Mouse (Mus musculus) frontal cortex, adult 2 months (tissue): ENCODE measurements around the gene Zfp28. TPM values are rescaled to one million over a fixed set of nuclear protein-coding genes. Genes with fewer than 3 reads are reported as not detected.
"Not testable (repeated sequence)": the region's sequence is repeated elsewhere in the genome, so short reads cannot be mapped to it uniquely, and the experiment has no call there.

Experiments
- DNase-seq, 2 experiments: peaks; one replicate each; pipeline ENCODE4 v3.0.0; 2022; ENCODE audit warnings: low spot score in 1 of 2; ENCODE audit errors: extremely low spot score in 1 of 2
- polyA plus RNA-seq: library from polyadenylated mRNA; depleted of rRNA; stranded (reverse); fragments of >200 nt; gene quantifications from 2 replicates; pipeline ENCODE4 v1.2.3, GENCODE M21; 2012; rRNA removed

Gene Zfp28
- 9.7 and 13.7 TPM in 2 replicates for polyA plus RNA-seq

DNA sequence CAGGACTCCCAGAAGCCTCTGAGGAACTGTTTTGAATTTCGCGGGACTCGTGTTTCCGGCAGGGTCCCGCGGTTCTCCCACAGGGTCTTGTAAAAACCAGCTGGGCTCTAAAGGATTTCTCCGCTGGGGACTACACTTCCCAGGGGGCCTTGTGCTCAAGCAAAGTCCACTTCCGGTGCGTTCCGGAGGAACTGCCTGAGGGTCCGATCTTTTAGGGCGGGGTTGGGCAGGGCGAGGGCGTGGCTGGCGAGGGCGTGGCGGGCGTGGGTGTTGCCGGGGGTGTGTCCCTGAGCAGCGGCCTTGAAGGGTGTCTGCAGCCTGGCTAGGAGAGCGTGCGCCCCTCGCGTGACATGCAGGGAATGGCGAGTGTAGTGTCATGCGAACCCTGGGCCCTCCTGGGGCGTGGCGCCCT, at the start of gene Zfp28:
Gene Zfp28 (plus strand): TSS at position 252 of the 412 bp plus-strand sequence.
- peak; percentile 86 to 92 for DNase-seq

DNA sequence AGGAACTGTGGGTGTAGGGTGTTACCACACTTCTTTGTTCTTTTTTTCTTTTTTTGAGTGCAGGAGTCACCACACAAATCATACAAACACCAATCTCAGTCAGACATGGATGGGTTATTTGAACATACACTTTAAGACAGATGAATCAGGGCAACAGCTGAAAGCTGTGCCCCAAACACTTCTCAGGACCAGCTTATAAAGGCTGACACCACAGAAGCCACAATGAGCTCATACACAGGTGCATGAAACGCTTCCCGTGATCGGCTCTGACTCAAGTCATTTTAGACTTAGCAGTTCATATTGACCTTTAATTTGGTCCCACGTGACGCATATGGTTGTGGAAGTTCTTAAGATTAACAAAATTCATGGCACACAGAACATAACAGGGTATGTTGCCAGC, 43.2 kb upstream of the Zfp28 start:
- no peak for DNase-seq

DNA sequence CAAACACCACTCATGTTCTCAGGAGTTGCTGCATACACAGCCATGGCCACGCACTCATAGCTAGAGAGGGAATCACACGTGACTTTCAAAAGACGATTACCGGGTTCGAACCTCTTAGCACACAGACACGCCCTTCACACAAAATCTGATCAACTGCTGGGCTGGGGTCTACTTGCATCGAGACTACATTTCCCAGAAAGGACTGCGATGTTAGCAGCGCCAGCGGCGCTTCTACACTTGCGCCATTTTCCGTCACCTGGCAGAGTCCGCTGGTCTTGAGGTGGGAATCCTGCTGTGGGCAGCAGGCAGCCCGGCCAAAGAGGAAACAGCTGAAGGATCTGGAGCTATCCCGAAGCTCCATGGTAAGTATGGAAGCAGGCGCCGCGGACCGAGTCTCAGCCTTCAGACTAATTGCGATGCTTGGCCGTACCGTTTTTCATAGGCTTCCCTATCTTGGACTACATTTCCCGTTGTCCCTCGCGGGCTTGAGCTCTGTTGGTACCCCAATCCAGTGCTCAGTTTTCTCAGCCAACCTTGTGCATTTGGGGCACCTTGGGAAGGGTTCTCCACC, 39.5 kb upstream of the Zfp28 start, which contains the start of gene Gm3854:
Gene Gm3854 (plus strand): TSS at position 259 of the 571 bp plus-strand sequence.
- DNase-seq, result peak; percentile 66 to 88

DNA sequence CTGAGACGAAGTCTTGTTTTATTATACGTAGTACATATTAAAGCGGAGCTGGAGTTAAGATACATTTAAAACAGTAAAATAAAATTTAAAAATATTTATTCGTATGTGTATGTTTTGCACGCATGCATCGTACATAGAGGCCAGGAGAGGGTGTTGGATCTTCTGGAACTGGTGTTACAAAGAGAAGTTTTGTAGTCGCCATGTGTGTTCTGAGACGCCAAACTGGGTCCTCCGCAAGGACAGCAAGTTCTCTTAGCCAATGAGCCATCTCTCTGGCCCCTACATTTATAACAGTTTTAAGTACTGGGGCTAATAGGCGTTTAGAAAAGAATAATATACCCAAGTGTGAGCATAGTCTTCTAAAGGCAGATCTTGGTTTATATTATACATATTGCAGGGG, 39.0 kb upstream of the Zfp28 start:
- no peak for DNase-seq

DNA sequence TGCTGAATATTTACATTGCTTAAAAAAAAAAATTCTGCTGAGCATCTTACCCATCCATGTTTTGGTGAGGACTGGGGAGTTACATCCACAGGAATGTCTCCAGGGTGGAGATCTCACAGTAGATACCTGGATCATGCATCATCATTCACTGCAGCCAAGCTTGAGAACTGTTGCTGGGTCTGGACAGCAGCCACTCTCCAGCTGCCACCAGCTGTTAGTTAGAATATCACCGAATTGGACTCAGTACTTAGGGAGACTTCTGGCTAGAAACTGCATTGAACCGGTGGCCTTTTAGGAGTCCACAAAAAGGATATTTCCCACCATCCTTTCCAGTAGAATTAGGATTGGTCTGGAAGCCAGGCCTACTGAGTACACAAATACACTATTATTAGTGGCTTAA, 25.0 kb upstream of the Zfp28 start:
- DNase-seq, result no peak

DNA sequence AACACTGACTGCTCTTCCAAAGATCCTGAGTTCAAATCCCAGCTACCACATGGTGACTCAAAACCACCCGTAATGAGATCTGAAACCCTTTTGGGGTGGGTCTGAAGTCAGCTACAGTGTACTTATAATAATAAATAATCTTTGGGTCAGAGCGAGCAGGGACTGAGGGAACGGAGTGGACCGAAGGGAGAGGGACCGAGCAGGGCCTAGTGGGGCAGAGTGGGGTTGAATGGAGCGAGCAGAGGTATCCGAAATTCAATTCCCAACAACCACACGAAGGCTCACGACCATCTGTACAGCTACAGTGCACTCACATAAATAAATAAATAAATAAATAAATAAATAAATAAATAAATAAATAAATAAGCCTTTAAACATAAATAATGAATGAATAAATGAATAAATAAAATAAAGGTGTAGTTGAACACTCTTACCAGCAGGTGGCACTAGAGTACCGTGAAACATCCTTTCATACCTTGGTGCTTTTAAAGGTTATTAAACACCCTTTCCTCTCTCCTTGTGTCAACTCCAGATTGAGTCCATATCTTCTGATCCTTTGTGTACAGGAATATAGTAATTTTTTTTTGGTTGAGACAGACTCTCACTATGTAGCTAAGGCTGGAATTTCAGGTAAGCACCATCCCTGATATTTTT, 24.0 kb upstream of the Zfp28 start:
- DNase-seq, result peak in 1 of 2 experiments; percentile 76

DNA sequence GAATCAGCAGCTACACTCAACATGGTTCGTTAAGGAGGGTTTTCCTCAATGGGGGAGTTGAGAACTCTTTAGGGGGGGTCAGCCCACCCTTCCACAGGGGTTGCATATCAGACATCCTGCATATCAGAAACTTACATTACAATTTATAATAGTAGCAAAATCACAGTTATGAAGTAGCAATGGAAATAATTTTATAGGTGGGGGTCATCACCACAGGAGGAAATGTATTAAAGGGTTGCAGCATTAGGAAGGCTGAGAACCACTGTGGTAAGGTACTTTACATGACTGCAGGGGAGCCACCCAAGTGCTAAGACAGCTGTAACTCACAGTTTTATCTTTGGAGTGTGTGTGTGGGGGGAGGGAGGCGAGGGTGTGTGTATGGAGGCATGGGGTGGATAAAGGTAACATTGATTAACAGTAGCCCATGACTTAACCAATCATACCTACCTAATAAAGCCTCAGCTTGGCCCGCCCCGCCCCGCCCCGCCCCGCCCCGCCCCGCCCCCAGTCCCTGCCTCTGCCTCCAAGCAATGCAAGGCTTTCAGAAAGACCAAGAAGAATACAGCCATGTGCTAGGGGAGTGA, 22.5 kb upstream of the Zfp28 start:
- DNase-seq, result no peak

DNA sequence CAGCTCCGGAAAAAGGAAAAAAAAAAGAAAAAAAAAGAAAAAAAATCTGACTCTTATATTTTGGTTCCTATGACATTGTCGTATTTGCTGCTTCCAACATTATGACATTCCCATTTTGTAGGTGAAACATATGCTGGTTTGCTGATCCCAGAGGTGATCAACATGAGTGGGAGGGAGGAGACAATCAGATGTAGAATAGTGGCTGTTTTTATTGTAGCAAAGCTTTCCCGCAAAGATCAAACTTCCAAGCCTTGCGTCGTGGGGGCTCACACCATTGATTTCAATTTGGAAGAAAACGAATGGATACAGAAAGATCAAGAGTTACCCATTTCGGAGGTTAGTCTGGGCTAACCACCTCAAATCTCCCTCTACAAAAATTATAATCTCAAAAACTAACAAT, 21.3 kb upstream of the Zfp28 start:
- DNase-seq, result no peak

DNA sequence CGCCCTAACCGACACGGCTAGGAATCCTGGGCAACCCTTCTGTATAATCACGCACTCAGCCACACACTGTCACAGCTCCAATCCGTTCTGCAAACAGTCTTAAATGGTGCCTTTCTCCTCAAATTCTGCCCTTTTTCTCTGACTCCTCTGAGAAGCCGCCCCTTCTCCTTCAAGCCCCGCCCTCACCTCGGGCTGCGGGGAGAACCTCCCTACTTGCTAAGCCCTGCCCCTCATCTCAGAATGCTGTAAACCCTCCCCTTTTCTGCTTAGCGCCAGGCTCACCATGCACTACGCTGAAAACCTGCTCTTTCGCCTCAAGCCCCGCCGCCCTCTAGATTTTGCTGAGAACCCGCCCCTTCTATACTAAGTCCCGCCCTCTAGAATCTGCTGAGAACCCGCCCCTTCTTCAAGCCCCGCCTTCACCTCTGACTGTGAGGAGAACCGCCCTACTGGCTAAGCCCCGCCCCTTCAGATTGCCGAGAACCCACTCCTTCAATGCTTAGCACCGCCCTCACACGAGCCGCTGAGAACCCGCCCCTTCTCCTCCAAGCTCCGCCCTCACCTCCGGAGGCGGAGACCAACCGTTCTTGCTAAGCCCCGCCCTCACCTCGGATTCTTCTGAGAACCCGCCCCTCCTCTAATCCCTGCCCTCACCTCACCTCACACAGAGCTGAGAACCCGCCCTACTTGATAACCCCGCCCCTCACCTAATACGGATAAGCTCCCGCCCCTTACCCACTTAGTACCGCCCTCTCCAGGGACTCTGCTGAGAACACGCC, 20.6 kb upstream of the Zfp28 start:
- peak; percentile 98 to 99 for DNase-seq

DNA sequence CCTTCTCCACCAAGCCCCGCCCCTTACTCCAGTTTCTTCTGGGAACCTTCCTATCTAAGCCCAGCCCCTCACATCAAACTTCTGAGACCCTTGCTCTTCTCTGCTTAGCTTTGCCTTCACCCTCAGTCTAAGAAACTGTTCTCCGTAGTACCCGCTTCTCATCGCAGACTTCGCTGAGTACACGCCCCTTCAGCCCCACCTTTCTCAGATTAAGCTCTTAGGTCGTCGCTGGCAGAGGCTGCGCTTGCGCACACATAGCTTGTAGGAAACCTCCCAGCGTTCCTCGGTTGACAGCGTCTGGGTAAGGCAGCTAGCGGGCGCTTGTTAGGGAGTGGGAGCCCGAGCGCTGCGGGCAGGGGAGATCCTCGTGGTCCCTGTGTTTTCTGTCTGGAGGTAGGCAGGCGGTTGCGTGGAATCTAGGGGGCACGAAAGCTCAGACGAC, 20.0 kb upstream of the Zfp28 start, which contains the start of gene Zfp78:
Gene Zfp78 (plus strand): TSS at position 234 of the 442 bp plus-strand sequence.
- DNase-seq, result peak; percentile 82 to 86

DNA sequence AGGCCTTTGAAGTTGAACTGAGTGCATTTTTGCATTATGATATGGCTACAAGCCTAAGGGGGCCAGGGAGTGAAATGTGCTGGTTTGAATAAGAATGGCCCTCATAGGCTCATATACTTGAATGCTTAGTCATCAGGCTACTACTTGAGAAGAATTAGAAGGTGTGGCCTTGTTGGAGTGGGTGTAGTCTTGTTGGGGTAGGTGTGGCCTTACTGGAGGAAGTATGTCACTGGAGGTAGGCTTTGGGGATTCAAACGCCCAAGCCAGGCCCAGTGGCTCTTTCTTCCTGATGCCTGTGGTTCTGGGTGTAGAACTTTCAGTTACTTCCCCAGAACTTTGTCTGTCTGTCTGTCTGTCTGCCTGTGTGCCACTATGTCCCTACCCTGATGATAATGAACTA, 18.3 kb upstream of the Zfp28 start:
- no peak for DNase-seq

DNA sequence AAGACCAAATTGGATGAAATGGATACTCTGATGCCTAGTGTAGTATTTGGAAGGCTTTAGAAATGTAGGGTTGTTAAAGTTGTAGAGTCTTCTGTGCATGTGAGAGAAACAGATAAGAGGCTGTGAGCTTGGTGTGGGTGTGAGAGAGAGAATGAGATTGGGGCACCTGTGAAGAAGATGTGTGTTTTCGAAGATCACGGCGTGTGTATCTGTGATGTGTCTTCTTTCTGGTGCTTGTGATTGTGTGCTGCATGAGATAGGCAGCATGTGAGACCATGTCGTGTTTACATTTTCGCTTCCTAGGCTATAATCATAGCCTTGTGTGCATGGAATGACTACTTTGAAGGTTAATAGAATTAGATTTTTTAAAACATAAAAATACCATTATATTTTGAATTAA, 15.9 kb upstream of the Zfp28 start:
- DNase-seq, result no peak

DNA sequence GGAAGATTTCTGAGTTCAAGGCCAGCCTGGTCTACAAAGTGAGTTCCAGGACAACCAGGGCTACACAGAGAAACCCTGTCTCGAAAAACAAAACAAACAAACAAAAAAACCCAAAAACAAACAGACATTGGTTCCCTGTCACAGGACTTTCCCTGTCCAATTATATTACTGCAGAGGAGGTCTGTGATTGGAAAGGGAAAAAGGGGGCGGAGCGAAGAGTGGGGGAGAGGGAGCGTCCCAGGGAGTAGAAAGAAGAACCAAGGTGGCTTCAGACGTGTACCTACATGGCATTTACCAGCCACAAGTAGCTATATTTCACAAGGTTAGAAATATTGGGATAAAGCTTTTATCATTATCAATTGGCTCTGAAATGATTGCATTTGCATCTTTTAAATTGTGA, 14.9 kb upstream of the Zfp28 start:
- DNase-seq, result not testable (repeated sequence)

DNA sequence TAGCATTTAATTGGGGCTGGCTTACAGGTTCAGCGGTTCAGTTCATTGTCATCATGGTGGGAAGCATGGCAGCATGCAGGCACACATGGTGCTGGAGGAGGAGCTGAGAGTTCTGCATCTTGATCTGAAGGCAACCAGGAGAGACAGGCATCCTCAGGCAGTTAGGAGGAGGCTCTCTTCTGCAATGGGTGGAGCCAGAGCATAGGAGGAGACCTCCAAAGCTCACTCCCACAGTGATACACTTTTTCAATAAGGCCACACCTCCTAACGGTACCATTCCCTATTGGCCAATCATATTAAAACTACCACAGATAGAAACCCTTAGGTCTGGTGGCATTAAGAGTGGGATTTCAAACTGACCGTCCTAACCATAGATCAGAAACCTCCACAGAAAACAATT, 13.6 kb upstream of the Zfp28 start:
- no peak for DNase-seq

DNA sequence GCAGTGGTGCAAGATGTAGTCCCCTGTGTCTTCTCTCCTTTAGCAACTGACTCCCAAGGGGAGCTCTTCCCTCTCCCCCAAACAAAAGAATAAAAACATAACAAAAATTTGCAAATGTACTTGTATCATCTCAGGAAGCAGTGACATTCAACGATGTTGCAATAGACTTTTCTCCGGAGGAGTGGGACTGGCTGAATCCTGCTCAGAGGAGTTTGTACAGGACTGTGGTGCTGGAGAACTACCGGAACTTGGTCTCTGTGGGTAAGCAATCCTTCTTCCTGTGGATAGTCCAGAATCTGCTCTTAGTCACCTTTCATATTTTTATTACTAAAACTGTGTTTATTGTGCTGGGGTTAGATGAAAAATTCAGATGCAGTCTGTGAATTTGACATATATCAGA, 10.1 kb upstream of the Zfp28 start:
- DNase-seq, result no peak

DNA sequence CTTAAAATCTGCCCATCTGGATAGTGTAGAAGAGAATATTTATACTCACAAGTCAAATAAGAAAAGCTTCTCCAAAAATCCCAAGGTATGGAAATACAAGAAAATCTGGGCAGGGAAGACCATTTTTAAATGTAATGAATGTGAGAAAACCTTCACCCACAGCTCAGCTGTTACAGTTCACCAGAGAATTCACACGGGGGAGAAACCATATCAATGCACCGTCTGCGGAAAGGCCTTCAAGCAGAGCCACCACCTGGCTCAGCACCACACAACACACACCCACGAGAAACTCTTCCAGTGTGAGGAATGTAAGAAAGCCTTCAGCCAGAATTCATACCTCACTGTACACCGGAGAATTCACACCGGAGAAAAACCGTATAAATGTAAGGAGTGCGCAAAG, 4.7 kb upstream of the Zfp28 start:
- DNase-seq, result peak; percentile 78 to 83

DNA sequence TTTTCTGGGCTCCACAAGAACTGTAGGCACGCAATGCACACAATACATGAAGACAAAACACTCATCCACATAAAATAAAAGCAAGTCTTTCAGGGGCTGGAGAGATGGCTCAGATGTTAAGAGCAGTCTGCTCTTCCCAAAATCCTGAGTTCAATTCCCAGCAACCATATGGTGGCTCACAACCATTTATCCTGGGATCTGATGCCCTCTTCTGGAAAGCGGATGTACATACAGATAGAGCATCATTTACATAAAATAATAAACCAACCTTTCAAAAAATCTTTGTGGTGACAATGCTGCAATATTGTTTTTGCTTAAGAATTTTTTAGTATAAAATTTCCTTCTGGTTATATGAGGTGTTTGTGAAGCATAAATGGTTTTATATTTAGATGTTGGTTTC, 1.7 kb upstream of the Zfp28 start:
- no peak for DNase-seq

DNA sequence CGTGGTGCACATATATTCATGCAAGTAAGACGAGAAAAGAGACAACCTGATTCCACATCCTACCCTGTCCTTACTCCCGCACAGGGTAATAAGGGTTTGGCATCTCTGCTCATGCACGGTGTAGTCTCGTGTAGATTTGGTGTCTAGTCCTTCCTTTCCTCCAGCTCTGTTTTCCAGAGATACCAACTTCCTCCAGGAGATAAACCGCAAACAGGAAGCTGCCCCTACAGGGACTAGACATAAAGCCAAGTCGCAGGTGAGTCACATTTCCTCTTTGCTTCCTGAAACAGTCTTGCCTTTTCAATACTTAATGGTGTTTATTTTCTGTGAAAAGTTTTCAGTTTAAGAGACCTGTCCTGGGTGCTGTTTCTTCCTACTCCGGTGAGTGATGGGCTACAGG, 916 bp downstream of the Zfp28 start:
- DNase-seq, result no peak

DNA sequence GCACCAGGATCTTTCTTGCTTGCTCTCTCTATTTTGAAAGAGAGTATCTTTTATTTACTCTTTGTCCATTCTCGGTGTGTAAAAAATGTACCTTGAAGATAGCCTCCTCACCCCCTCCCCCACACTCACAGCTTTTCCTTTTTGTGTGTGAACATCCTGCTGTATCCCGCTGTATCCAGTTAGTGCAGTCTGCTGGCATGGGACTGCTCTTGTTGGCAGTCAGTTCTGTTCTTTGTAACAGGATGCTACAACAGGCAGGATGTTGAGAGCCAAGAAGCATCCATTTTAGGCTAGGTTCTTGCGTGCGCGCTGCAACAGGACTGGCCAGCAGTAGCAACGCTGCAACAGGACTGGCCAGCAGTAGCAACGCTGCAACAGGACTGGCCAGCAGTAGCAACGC, 3.9 kb downstream of the Zfp28 start:
- DNase-seq, result peak in 1 of 2 experiments; percentile 27

DNA sequence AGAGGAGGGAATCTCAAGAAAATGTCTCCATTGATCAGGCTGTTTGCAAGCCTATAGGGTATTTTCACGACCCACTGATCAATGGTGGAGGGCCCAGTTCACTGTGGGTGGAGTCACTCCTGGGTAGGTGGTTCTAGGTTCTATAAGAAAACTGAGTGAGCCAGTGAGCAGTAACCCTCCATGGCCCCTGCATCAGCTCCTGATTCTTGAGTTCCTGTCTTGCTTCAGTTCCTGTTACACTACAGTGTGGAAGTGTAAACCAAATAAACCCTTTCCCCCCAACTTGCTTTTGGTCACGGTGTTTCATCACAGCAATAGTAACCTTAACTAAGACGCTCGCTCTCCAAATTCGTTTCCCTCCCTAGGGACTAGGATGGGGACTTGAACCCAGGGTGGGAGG, 5.9 kb downstream of the Zfp28 start:
- DNase-seq, result no peak

DNA sequence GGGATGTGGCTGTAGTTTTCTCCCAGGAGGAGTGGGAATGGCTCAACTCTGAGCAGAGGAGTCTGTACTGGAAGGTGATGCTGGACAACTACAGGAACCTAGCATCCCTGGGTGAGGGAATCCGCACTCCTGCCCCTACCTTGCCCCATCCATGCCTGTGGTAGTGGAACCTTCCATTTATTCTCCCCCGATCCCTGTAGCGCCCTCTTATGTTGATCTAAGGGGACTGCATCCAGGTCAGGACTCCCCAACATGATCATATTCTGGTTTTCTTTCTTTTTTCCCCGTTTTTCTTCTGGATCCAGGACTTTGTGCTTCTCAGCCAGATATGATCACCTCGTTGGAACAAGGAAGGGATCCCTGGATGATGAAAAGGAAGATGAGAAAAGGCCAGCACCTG, 6.4 kb downstream of the Zfp28 start:
- DNase-seq, result no peak
